Mouse (Mus musculus) CH12.LX (cell line): ENCODE measurements at regions not wholly inside any gene's neighbourhood (a gene's known extent, or its start where the extent isn't known, plus 50 kb on each side); places are given as distances from the start of the nearest gene placed in this dataset.

Source experiments
- BHLHE40 ChIP-seq: IDR thresholded peaks from 2 replicates; pipeline ENCODE4 v1.6.1; 2011; ENCODE audit warnings: mild to moderate bottlenecking, low read depth, low read length, improper control_type of control experiment
- CHD1 ChIP-seq: IDR thresholded peaks from 2 replicates; pipeline ENCODE4 v1.6.1; 2012; ENCODE audit warnings: low read depth, low read length, improper control_type of control experiment, inconsistent platforms
- CTCF ChIP-seq, 2 experiments: IDR thresholded peaks in 1 of 2; conservative IDR thresholded peaks in 1 of 2; 2 replicates each; pipeline ENCODE4 v1.5.1; 2011 to 2012; ENCODE audit warnings: low read depth in 2 of 2, low read length in 2 of 2, improper control_type of control experiment in 1 of 2, inconsistent platforms in 1 of 2, mild to moderate bottlenecking in 1 of 2, moderate library complexity in 1 of 2
- E2F4 ChIP-seq: IDR thresholded peaks from 2 replicates; pipeline ENCODE4 v1.6.1; 2011; ENCODE audit warnings: low read depth, low read length, improper control_type of control experiment; ENCODE audit not compliant: insufficient replicate concordance
- KAT2A ChIP-seq: IDR thresholded peaks from 2 replicates; pipeline ENCODE4 v1.6.1; 2012; ENCODE audit warnings: low read length, improper control_type of control experiment, inconsistent platforms; ENCODE audit not compliant: insufficient replicate concordance
- MEF2A ChIP-seq: IDR thresholded peaks from 2 replicates; pipeline ENCODE4 v1.6.1; 2014; ENCODE audit warnings: low read depth, mild to moderate bottlenecking, inconsistent platforms, low read length, improper control_type of control experiment, borderline replicate concordance
- POLR2A ChIP-seq: IDR thresholded peaks from 2 replicates; pipeline ENCODE4 v1.6.1; 2011; ENCODE audit warnings: low read depth, mild to moderate bottlenecking, improper control_type of control experiment, low read length
- USF2 ChIP-seq: conservative IDR thresholded peaks from 2 replicates; pipeline ENCODE4 v1.6.1; 2011; ENCODE audit warnings: low read depth, low read length, improper control_type of control experiment

GRCm38 (mm10) chr7:69097587-69098095 lies 348.6 kb upstream of the Arrdc4 start:
- TF ChIP-seq POLR2A: no peak
- TF ChIP-seq KAT2A: no peak
- TF ChIP-seq USF2: no peak
- no peak for TF ChIP-seq CHD1
- no peak for TF ChIP-seq BHLHE40
- TF ChIP-seq CTCF (conservative IDR thresholded peaks at IDR 0.05 in 1 of 2, IDR thresholded peaks at IDR 0.05 in 1 of 2; ENCODE audit: low read depth in 2 of 2, low read length in 2 of 2): no peak
- TF ChIP-seq MEF2A: no peak
- no peak for TF ChIP-seq E2F4
